Mouse (Mus musculus) liver, postnatal 0 days (tissue): ENCODE results near the gene Usp34. TPM values are rescaled to one million over a fixed set of nuclear protein-coding genes. Genes with fewer than 3 reads are reported as not detected.
"Not testable (repeated sequence)": the region's sequence is repeated elsewhere in the genome, so short reads cannot be mapped to it uniquely, and the experiment has no call there.

ENCODE experiments used
- ATAC-seq: fragments of 200-750 bp; cut with Nextera tagmentation; 2 replicates; pipeline ENCODE4 v1.8.0; 2017; ENCODE audit warnings: mild to moderate bottlenecking, moderate library complexity
- DNase-seq: peaks from one replicate; pipeline ENCODE4 v3.0.0-alpha.2; 2016
- H3K27ac ChIP-seq: fragments of 300-500 bp; sonication (generic); 2 replicates; pipeline ENCODE4 v1.5.1; 2014; ENCODE audit warnings: antibody characterized with exemption, moderate library complexity, mild to moderate bottlenecking, low read depth
- H3K27me3 ChIP-seq: fragments of 300-500 bp; sonication (generic); 2 replicates; pipeline ENCODE4 v1.6.1; 2014; ENCODE audit warnings: low read length, control low read depth, mixed read lengths; ENCODE audit not compliant: insufficient read depth
- H3K36me3 ChIP-seq: fragments of 300-500 bp; sonication (generic); replicated peaks from 2 replicates; pipeline ENCODE4 v1.6.1; 2014; ENCODE audit warnings: mild to moderate bottlenecking, control low read depth, low read length, moderate library complexity, mixed read lengths; ENCODE audit not compliant: insufficient read depth
- H3K4me1 ChIP-seq: fragments of 300-500 bp; sonication (generic); 2 replicates; pipeline ENCODE4 v1.6.1; 2014; ENCODE audit warnings: antibody characterized with exemption, mild to moderate bottlenecking, control low read depth; ENCODE audit not compliant: insufficient read depth
- H3K4me2 ChIP-seq: fragments of 300-500 bp; sonication (generic); 2 replicates; pipeline ENCODE4 v1.6.1; 2014; ENCODE audit warnings: low read depth, mild to moderate bottlenecking, low read length, moderate library complexity, mixed read lengths
- H3K4me3 ChIP-seq: fragments of 300-500 bp; sonication (generic); 2 replicates; pipeline ENCODE4 v1.5.1; 2014; ENCODE audit warnings: low read depth, low read length
- H3K9ac ChIP-seq: fragments of 300-500 bp; sonication (generic); replicated peaks from 2 replicates; pipeline ENCODE4 v1.6.1; 2014; ENCODE audit warnings: mild to moderate bottlenecking, moderate library complexity
- H3K9me3 ChIP-seq: fragments of 300-500 bp; sonication (generic); 2 replicates; pipeline ENCODE4 v1.6.1; 2016; ENCODE audit warnings: mild to moderate bottlenecking, control low read depth, low read length, mixed read lengths
- CTCF ChIP-seq: sonication (generic); IDR thresholded peaks from 2 replicates; pipeline ENCODE4 v1.5.1; 2016; ENCODE audit warnings: antibody characterized with exemption, low read depth
- EP300 ChIP-seq: IDR thresholded peaks from 2 replicates; pipeline ENCODE4 v1.6.1; 2016; ENCODE audit warnings: antibody characterized with exemption, low read depth, mild to moderate bottlenecking
- WGBS: fragments of 180-500 bp; shearing (Covaris S2); extraction: QIAGEN DNeasy Blood & Tissue Kit; methylation state at CpG from one replicate; pipeline ENCODE4 v1.1.7; 2014; ENCODE audit not compliant: insufficient replicate concordance; 5-methylcytosine and 5-hydroxymethylcytosine counted together
- polyA plus RNA-seq: library from polyadenylated mRNA; unstranded; fragments of >200 nt; fragmentation: Nextera tagmentation; extraction: Ambion mirVana; gene quantifications from 2 replicates; pipeline ENCODE4 v1.2.1, GENCODE M21; 2015

Gene Usp34
- polyA plus RNA-seq, 1 experiment from 2014 or later: 6.6 TPM

DNA sequence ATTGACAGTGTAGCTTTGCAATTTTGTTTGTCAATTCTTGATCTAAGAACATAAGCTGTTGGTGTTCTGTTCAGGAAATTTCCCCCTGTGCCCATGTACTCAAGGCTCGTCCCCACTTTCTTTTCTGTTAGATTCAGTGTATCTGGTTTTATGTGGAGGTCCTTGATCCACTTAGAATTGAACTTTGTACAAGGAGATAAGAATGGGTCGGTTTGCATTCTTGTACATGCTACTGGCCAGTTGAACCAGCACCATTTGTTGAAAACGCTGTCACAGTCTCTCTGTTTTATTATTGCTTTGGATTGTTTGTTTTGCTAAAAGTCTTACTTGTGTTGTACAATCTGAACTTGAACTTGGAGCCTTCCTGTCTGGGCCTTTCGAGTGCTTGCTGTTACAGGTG is 89.9 kb downstream of the Usp34 start:
- TF ChIP-seq CTCF (no peak), EP300 (no peak)
- H3K9me3 ChIP-seq: no peaks in the 10 kb centered on the region
- H3K4me1 ChIP-seq: no peaks in the 10 kb centered on the region
- 71% methylated on average over 4 of the region's 4 CpGs for WGBS
- no peaks in the 10 kb centered on the region for H3K27me3 ChIP-seq
- ATAC-seq (no peak), DNase-seq (no peak)
- no peak overlapping the region for H3K27ac ChIP-seq
- H3K4me2 ChIP-seq: no peak overlapping the region
- no peak overlapping the region for H3K9ac ChIP-seq
- H3K4me3 ChIP-seq: no peak overlapping the region
- peaks cover 34% of the 10 kb centered on the region for H3K36me3 ChIP-seq

- Histone ChIP-seq H3K27ac (no peak overlapping the region), H3K27me3 (no peaks in the 10 kb centered on the region), H3K9me3 (no peaks in the 10 kb centered on the region), H3K4me1 (no peaks in the 10 kb centered on the region), H3K36me3 (peaks cover 41% of the 10 kb centered on the region), H3K4me3 (no peak overlapping the region), H3K4me2 (no peak overlapping the region), H3K9ac (no peak overlapping the region)
- TF ChIP-seq CTCF: peak; percentile 40
- no peak for TF ChIP-seq EP300
- ATAC-seq: no peak
- DNase-seq: no peak
- 88% methylated on average over 12 of the region's 12 CpGs for WGBS
These were observed 94.5 kb downstream of the Usp34 start for GRCm38 (mm10) chr11:23400978-23401776.

DNA sequence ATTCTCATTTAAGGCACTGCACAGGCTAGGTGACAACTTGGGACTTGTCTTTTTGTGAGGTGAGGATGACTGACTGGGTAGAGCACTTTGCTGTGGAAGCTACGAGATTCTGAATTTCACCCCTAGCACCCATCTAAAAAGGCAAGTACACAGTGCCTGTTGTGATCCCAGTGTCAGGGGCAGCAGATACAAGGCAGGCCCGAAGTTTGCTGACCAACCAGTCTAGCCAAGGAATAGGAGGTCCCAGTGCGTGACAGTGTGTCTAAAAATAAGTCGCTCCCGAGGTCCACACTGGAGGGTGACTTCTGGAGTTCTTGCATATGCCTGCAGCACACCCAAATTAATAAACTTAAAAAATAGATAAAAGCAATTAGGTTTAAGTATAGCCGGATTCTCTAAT is 121.6 kb downstream of the Usp34 start:
- Histone ChIP-seq H3K4me1 (no peaks in the 10 kb centered on the region), H3K27me3 (no peaks in the 10 kb centered on the region), H3K27ac (no peak overlapping the region), H3K4me3 (no peak overlapping the region), H3K4me2 (no peak overlapping the region), H3K9me3 (no peaks in the 10 kb centered on the region), H3K9ac (no peak overlapping the region), H3K36me3 (peaks cover 66% of the 10 kb centered on the region)
- no peak for TF ChIP-seq CTCF
- no peak for TF ChIP-seq EP300
- DNase-seq (no peak), ATAC-seq (no peak)
- 84% methylated on average over 6 of the region's 6 CpGs for whole genome bisulfite sequencing

DNA sequence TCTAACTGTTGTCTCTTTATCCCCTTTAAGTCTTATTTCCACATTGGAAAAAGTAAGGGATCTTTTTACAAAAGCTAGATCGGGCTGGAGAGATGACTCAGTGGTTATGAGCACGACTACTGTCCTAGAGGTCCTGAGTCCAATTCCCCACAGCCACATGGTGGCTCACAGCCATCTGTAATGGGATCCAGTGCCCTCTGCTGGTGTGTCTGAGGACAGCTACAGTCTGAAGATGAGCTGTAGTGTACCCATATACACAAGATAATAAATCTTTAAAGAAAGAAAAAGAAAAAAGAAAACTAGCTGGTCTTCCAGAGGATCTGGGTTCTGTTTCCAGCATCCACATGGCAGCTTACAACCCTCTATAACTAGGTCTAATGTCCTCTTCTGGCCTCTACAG is 123.3 kb downstream of the Usp34 start:
- no peak for TF ChIP-seq EP300
- peak; percentile 16; the same call in 1 of the 2 replicates for TF ChIP-seq CTCF
- Histone ChIP-seq H3K9ac (no peak overlapping the region), H3K27me3 (no peaks in the 10 kb centered on the region), H3K4me3 (no peak overlapping the region), H3K36me3 (peaks cover 70% of the 10 kb centered on the region), H3K9me3 (no peaks in the 10 kb centered on the region), H3K27ac (no peak overlapping the region), H3K4me1 (no peaks in the 10 kb centered on the region), H3K4me2 (no peak overlapping the region)
- 91% methylated on average over 2 of the region's 2 CpGs for WGBS
- ATAC-seq (no peak), DNase-seq (no peak)

- Histone ChIP-seq H3K9ac (no peak overlapping the region), H3K9me3 (no peaks in the 10 kb centered on the region), H3K4me3 (no peak overlapping the region), H3K4me2 (no peak overlapping the region), H3K27me3 (no peaks in the 10 kb centered on the region), H3K27ac (no peak overlapping the region), H3K36me3 (peaks cover 67% of the 10 kb centered on the region), H3K4me1 (no peaks in the 10 kb centered on the region)
- no peak for DNase-seq
- no peak for ATAC-seq
- TF ChIP-seq EP300: no peak
- TF ChIP-seq CTCF: peak; percentile 37
- 80% methylated on average over 2 of the region's 2 CpGs for WGBS
These were observed 129.4 kb downstream of the Usp34 start for GRCm38 (mm10) chr11:23436076-23436475.

DNA sequence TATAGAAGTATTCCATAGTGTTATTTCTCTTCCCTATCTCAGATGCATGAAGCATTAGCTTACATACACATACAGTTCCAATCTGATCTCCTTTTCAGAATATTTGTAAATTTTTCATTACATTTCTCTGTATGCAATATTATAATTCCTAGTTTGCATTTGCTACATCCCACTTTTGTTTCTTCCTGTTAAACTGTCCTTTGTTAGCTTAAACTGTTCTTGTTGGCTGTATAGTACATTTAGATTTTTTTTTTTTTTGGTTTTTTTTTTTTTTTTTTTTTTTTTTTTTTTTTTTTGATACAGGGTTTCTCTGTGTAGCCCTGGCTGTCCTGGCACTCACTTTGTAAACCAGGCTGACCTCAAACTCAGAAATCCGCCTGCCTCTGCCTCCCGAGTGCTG is 159.2 kb downstream of the Usp34 start:
- H3K9ac ChIP-seq, H3K27ac ChIP-seq, H3K4me1 ChIP-seq, ATAC-seq, H3K27me3 ChIP-seq, H3K9me3 ChIP-seq, DNase-seq, H3K4me2 ChIP-seq, H3K4me3 ChIP-seq: not testable (repeated sequence)
- 96% methylated on average over 2 of the region's 2 CpGs for WGBS
- peaks cover 31% of the 10 kb centered on the region for H3K36me3 ChIP-seq
